Mouse (Mus musculus): ENCODE data around the gene Vasp. TPM values are rescaled to one million over a fixed set of nuclear protein-coding genes. Genes with fewer than 3 reads are reported as not detected.

Gene Vasp
- 47.4 and 56.9 TPM in 2 replicates for polyA plus RNA-seq (2016; fragmentation: Nextera tagmentation; extraction: Ambion mirVana)

GRCm38 (mm10) chr7:19271238-19272172 lies at the start of gene Vasp:
Gene Vasp (minus strand): TSS chr7:19271817.
- WGBS: under 1% methylated on average over 62 of the region's 62 CpGs
- H3K27me3 ChIP-seq (ENCODE audit: poor library complexity, severe bottlenecking): no peaks in the 10 kb centered on the region
- H3K4me1 ChIP-seq: peaks cover 43% of the 10 kb centered on the region
- peaks cover 18% of the 10 kb centered on the region for H3K36me3 ChIP-seq (replicated peaks)
- no peaks in the 10 kb centered on the region for H3K9me3 ChIP-seq
- DNase-seq (ENCODE audit: extremely low spot score, low spot score): peak; percentile 83
- H3K4me3 ChIP-seq: peak within 1 kb of the TSS; percentile 99
- H3K27ac ChIP-seq: peak within 1 kb of the TSS; percentile 94

DNA sequence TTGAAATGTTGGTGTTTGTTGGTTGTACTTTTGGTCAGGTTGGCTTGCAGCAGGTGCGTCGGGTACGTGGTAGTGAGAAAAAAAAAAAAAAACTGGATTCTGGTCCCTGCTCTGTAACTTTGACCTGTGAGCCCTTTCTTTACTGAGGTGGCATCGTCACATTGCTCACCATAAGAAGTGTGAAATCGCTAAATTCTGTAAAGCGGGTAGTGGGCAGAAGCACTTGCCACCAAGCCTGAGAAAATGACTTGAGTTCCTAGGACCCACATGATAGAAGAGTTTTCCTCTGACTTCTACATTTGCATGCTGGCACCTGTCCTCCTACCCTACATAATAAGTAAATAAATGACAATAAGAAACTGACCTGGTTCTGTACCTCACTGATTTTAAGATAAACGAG lies 49.0 kb upstream of the Vasp start:
- peak overlapping the region; percentile 62; the same call in 1 of the 2 replicates for H3K4me3 ChIP-seq
- H3K4me1 ChIP-seq: peaks cover 35% of the 10 kb centered on the region
- no peak overlapping the region for H3K27ac ChIP-seq
- WGBS: 49% methylated on average over 7 of the region's 7 CpGs
- no peaks in the 10 kb centered on the region for H3K9me3 ChIP-seq
- peaks cover 44% of the 10 kb centered on the region for H3K27me3 ChIP-seq (ENCODE audit: poor library complexity, severe bottlenecking)
- no peaks in the 10 kb centered on the region for H3K36me3 ChIP-seq (replicated peaks)
- no peak for DNase-seq (ENCODE audit: extremely low spot score, low spot score)

- no peaks in the 10 kb centered on the region for H3K9me3 ChIP-seq
- H3K36me3 ChIP-seq (replicated peaks): no peaks in the 10 kb centered on the region
- peak overlapping the region; percentile 72 for H3K27ac ChIP-seq
- H3K4me1 ChIP-seq: peaks cover 34% of the 10 kb centered on the region
- peak; percentile 97 for DNase-seq (ENCODE audit: extremely low spot score, low spot score)
- H3K27me3 ChIP-seq (ENCODE audit: poor library complexity, severe bottlenecking): peaks cover 46% of the 10 kb centered on the region
- under 1% methylated on average over 41 of the region's 41 CpGs for WGBS
- H3K4me3 ChIP-seq: peak overlapping the region; percentile 62
These were observed 48.3 kb upstream of the Vasp start for GRCm38 (mm10) chr7:19319906-19320305.

DNA sequence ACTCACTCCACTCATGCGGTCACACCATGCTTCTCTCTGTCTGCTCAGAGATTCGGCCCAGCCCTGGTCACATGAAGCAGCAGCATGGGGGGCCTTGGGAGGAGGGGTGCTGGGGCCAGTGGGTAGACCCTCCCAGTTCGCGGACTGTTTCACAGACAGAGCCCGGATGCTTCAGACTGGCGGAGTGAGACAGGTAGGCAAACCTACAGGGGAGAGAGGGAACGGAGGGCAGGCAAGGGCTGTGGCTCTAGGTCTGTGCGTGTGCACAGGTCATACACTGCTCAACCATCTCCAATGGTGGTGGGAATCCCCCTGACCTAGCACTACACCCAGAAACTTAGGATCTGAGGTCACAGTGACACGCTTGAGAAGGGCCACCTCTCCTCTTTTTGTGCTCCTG lies 47.8 kb upstream of the Vasp start:
- no peaks in the 10 kb centered on the region for H3K9me3 ChIP-seq
- peaks cover 34% of the 10 kb centered on the region for H3K4me1 ChIP-seq
- H3K27ac ChIP-seq: peak overlapping the region; percentile 72
- WGBS: 19% methylated on average over 9 of the region's 9 CpGs
- no peak for DNase-seq (ENCODE audit: extremely low spot score, low spot score)
- peaks cover 48% of the 10 kb centered on the region for H3K27me3 ChIP-seq (ENCODE audit: poor library complexity, severe bottlenecking)
- peak overlapping the region; percentile 62 for H3K4me3 ChIP-seq
- no peaks in the 10 kb centered on the region for H3K36me3 ChIP-seq (replicated peaks)

GRCm38 (mm10) chr7:19318676-19319075 lies 47.1 kb upstream of the Vasp start:
- 82% methylated on average over 7 of the region's 7 CpGs for WGBS
- H3K36me3 ChIP-seq (replicated peaks): no peaks in the 10 kb centered on the region
- no peak for DNase-seq (ENCODE audit: extremely low spot score, low spot score)
- peaks cover 55% of the 10 kb centered on the region for H3K27me3 ChIP-seq (ENCODE audit: poor library complexity, severe bottlenecking)
- no peak overlapping the region for H3K27ac ChIP-seq
- H3K4me3 ChIP-seq: no peak overlapping the region
- no peaks in the 10 kb centered on the region for H3K9me3 ChIP-seq
- H3K4me1 ChIP-seq: peaks cover 34% of the 10 kb centered on the region

DNA sequence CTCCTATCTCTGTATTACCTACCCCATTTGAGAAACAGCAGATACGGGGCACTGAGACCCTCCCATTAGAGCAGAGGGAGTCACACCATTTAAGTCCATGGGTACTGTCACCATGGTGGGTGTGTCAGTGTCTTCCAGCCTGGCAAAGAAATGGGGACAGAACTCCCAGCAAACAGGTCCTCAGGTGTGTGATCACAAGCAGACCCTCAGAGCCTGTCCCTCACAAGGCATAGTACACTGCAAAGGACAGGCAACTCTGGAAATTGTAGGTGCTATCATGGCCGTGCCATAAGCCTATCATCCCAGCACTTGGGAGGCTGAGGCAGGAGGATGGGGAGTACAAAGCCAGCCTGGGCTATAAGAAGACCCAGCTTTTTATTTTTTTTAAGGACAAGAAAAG lies 46.6 kb upstream of the Vasp start:
- H3K4me1 ChIP-seq: peaks cover 34% of the 10 kb centered on the region
- H3K9me3 ChIP-seq: no peaks in the 10 kb centered on the region
- peaks cover 59% of the 10 kb centered on the region for H3K27me3 ChIP-seq (ENCODE audit: poor library complexity, severe bottlenecking)
- no peak for DNase-seq (ENCODE audit: extremely low spot score, low spot score)
- no peak overlapping the region for H3K27ac ChIP-seq
- H3K36me3 ChIP-seq (replicated peaks): no peaks in the 10 kb centered on the region
- WGBS: 82% methylated on average over 2 of the region's 2 CpGs
- no peak overlapping the region for H3K4me3 ChIP-seq

DNA sequence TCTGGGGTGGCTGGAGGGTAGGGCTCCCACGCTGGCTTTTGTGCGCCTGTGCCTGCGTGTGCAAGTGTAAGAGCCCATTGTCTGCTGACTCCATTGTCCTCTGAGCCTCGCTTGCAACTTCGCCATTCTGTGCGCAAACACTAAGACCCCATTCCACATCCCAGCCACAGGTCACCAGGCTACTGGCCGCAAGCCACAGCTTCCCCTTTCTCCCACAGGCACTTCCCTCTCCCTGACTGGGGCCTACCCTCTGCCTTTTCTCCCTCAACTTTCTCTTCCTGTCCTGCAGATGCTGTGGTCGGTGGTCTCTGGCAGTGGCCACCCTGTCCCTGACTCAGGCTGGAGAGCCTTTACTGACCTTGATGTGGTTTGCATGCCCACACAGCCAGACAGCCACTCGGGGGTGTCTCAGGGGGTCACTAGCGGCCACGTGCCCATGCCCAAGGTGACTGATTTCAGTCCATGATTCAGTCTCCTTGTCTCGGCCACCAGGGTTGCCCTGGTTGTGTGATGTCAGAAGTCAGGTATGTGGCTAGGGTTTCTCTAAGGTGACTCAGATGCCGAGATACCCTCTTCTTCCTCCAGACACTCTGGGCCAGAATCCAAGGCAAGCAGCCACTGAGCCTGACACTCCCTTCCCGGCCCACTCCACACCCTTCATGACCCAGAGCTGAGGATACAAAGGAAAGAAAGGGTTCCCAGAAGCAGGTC lies 45.0 kb upstream of the Vasp start:
- 0 out of 2 replicates have a peak overlapping the region, but pooled peaks have one; percentile 40 for H3K27ac ChIP-seq
- WGBS: 49% methylated on average over 14 of the region's 14 CpGs
- peaks cover 61% of the 10 kb centered on the region for H3K27me3 ChIP-seq (ENCODE audit: poor library complexity, severe bottlenecking)
- no peak overlapping the region for H3K4me3 ChIP-seq
- H3K4me1 ChIP-seq: peaks cover 29% of the 10 kb centered on the region
- no peaks in the 10 kb centered on the region for H3K36me3 ChIP-seq (replicated peaks)
- DNase-seq (ENCODE audit: extremely low spot score, low spot score): no peak
- no peaks in the 10 kb centered on the region for H3K9me3 ChIP-seq

GRCm38 (mm10) chr7:19314033-19314432 lies 42.4 kb upstream of the Vasp start:
- Histone ChIP-seq H3K27me3 (ENCODE audit: poor library complexity, severe bottlenecking) (peaks cover 62% of the 10 kb centered on the region), H3K27ac (no peak overlapping the region), H3K9me3 (no peaks in the 10 kb centered on the region), H3K36me3 (replicated peaks) (no peaks in the 10 kb centered on the region), H3K4me1 (peaks cover 25% of the 10 kb centered on the region), H3K4me3 (no peak overlapping the region)
- DNase-seq (ENCODE audit: extremely low spot score, low spot score): no peak
- 63% methylated on average over 5 of the region's 5 CpGs for WGBS

DNA sequence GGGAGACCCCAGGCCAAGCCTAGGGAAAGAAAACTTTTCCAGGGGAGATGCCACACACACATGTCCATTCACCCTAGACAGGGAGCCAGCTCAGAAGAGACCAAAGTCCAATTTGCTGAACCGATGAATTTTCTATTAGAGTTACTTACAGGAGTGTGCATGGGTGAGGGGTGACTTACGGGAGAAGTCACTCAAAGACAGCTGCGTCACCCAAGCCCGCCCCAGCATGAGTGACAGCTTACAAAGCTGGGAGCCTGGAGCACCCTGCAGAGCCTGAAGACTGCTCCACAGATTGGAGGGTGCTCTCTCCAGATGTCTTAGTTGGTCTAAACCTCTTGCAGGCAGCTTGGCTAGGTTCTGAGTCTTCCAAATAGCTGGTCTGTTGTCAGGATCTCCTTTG lies 40.4 kb upstream of the Vasp start:
- Histone ChIP-seq H3K27me3 (ENCODE audit: poor library complexity, severe bottlenecking) (peaks cover 54% of the 10 kb centered on the region), H3K4me3 (no peak overlapping the region), H3K27ac (no peak overlapping the region), H3K4me1 (peaks cover 40% of the 10 kb centered on the region), H3K36me3 (replicated peaks) (no peaks in the 10 kb centered on the region), H3K9me3 (no peaks in the 10 kb centered on the region)
- DNase-seq (ENCODE audit: extremely low spot score, low spot score): no peak
- WGBS: 39% methylated on average over 4 of the region's 4 CpGs

DNA sequence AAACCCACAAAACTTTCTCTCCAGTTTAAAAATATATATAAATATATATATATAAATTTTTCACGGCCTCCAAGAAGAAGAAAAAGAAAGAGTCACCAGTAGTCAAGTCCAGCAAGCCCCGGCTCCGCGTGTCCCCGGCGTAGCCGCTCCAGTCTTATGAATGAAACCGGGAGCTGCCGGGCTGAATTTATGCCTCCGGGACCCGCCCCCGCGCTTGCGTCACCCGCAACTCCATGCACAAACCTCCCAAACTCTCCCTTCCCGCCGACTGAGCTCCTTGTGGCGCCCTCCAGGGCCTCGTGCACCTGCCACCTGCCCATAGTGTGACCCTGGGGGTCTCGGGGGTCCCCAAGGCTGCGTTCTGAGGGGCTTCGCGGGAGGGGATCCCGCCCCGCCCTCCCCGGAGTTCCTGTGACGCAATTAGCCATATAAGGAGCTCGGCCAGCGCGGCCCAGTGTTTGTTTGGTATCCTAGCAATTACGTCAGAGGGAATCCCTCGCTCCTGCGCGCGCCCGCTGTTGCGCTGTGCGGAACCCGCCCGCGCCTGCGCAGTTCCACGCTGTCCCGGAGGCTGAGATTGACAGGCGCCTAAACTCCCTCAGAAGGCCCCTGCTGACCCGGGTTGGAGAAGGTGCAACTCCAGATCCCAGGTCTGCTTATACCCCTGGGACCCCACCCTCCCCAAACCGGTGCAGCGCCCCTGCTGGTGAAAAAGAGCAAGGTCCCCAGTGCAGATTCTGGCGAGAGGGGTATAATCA lies 38.4 kb upstream of the Vasp start, which contains the start of gene Fosb:
Gene Fosb (minus strand): TSS at position 168 of the 758 bp plus-strand sequence.
- Histone ChIP-seq H3K27me3 (ENCODE audit: poor library complexity, severe bottlenecking) (peaks cover 61% of the 10 kb centered on the region), H3K36me3 (replicated peaks) (no peaks in the 10 kb centered on the region), H3K9me3 (no peaks in the 10 kb centered on the region), H3K4me1 (peaks cover 36% of the 10 kb centered on the region), H3K27ac (peak within 1 kb of the TSS; percentile 77), H3K4me3 (peak within 1 kb of the TSS; percentile 78)
- DNase-seq (ENCODE audit: extremely low spot score, low spot score): peak; percentile 94
- under 1% methylated on average over 49 of the region's 49 CpGs for WGBS

DNA sequence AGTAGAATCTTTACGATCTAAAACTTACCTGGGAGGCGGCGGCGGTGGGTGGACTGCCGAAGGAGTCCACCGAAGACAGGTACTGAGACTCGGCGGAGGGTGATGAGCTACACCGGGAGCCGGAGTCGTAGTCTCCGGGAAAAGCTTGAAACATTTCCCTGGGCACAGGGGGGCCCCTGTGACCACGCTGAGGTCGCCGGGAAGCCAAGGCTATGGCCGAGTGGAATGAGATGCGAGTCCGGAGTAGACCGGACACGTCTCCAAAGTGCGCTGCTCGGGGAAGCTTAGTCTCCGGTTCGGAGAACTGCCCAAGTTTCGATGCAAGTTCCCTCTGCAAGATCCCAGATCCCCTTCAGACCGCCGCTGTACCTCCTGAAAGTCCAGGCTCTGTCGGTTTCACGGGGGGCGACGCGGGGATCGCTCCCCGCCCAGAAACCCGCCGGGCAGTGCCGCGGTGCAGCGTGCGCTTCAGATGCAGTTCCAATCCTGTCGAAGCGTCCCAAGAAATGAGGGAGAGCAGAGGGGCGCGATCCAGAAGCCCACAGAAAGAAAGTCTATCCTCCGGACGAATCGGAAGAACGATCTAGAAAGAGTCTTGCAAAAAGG lies 37.8 kb upstream of the Vasp start:
- Histone ChIP-seq H3K4me1 (peaks cover 43% of the 10 kb centered on the region), H3K27me3 (ENCODE audit: poor library complexity, severe bottlenecking) (peaks cover 65% of the 10 kb centered on the region), H3K4me3 (peak overlapping the region; percentile 78), H3K36me3 (replicated peaks) (no peaks in the 10 kb centered on the region), H3K9me3 (no peaks in the 10 kb centered on the region), H3K27ac (no peak overlapping the region)
- DNase-seq (ENCODE audit: extremely low spot score, low spot score): no peak
- 2% methylated on average over 48 of the region's 48 CpGs for WGBS
